Mouse (Mus musculus): ENCODE measurements around the gene Dock1.

Dock1 gene

GRCm38 (mm10) chr7:134696126-134696979 lies 25.9 kb downstream of the Dock1 start:
- DNase-seq, result no peak

GRCm38 (mm10) chr7:134697479-134697878 lies 27.0 kb downstream of the Dock1 start:
- no peak for DNase-seq

- no peak for DNase-seq
Observed at GRCm38 (mm10) chr7:134698246-134698645, 27.8 kb downstream of the Dock1 start.

- DNase-seq, result no peak
Observed at GRCm38 (mm10) chr7:134700001-134700400, 29.5 kb downstream of the Dock1 start.

GRCm38 (mm10) chr7:134702481-134702880 lies 32.0 kb downstream of the Dock1 start:
- DNase-seq, result no peak

- DNase-seq, result no peak
Observed at GRCm38 (mm10) chr7:134703704-134704103, 33.2 kb downstream of the Dock1 start.

- peak; percentile 17 to 37 for DNase-seq
Observed at GRCm38 (mm10) chr7:134709226-134709853, 38.9 kb downstream of the Dock1 start.

- no peak for DNase-seq
Observed at GRCm38 (mm10) chr7:134711576-134711975, 41.1 kb downstream of the Dock1 start.

- DNase-seq, result no peak
Observed at GRCm38 (mm10) chr7:134719406-134719805, 49.0 kb downstream of the Dock1 start.

- no peak for DNase-seq
Observed at GRCm38 (mm10) chr7:134722361-134722760, 51.9 kb downstream of the Dock1 start.

- no peak for DNase-seq
Observed at GRCm38 (mm10) chr7:134722955-134723354, 52.5 kb downstream of the Dock1 start.

GRCm38 (mm10) chr7:134723509-134723908 lies 53.1 kb downstream of the Dock1 start:
- no peak for DNase-seq

- no peak for DNase-seq
Observed at GRCm38 (mm10) chr7:134724841-134725240, 54.4 kb downstream of the Dock1 start.

GRCm38 (mm10) chr7:134725551-134726529 lies 55.4 kb downstream of the Dock1 start:
- DNase-seq, result no peak

- no peak for DNase-seq
Observed at GRCm38 (mm10) chr7:134726530-134727258, 56.2 kb downstream of the Dock1 start.

GRCm38 (mm10) chr7:134729348-134729747 lies 58.9 kb downstream of the Dock1 start:
- no peak for DNase-seq

- DNase-seq, result no peak
Observed at GRCm38 (mm10) chr7:134730406-134731126, 60.1 kb downstream of the Dock1 start.

GRCm38 (mm10) chr7:134747059-134747458 lies 76.6 kb downstream of the Dock1 start:
- DNase-seq, result no peak

- no peak for DNase-seq
Observed at GRCm38 (mm10) chr7:134748376-134748775, 77.9 kb downstream of the Dock1 start.

GRCm38 (mm10) chr7:134749613-134750012 lies 79.2 kb downstream of the Dock1 start:
- DNase-seq, result no peak

GRCm38 (mm10) chr7:134751496-134751895 lies 81.0 kb downstream of the Dock1 start:
- no peak for DNase-seq

- no peak for DNase-seq
Observed at GRCm38 (mm10) chr7:134753417-134753816, 83.0 kb downstream of the Dock1 start.
